23 mouse cellular contexts compared by ENCODE assay signal in the genomic region with DNA sequence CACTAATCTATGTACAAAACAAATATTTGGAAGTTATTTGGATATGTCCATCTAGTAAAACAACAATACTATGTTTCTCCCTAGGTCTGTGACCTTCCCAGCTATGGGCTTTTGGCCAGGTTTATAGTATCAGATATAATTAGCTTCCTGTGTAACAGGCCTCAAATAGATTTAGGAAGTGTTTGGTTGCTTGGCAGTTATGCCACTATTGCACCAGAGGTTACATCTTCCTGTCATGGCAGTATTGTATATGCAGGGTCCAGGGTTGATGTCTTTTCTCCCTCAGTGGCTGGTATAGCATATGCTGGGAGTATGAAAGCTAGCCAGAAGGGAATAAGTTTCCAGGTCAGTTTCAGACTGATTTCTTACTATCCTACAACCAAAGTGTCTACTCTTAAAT. TPM values are rescaled to one million over a fixed set of nuclear protein-coding genes. Genes with fewer than 3 reads are reported as not detected.
DNase-seq lines count a peak whose midpoint lies in the region; ATAC-seq lines count a peak whose summit lies in the region.
"Had no signal": no experiment of that assay in that cellular context is flagged by ENCODE, and none has a peak within 500 bp of the region (broad histone marks: within the 10 kb centered on the region; RNA-seq: fewer than 3 reads in every experiment).

No protein-coding gene starts in this region.

- peak; percentile 58 for ATAC-seq in granulocyte monocyte progenitor cell, adult 5-6 weeks (replicated peaks; ENCODE audit: poor library complexity, severe bottlenecking)
- peak; percentile 57 for ATAC-seq in megakaryocyte progenitor cell, adult 5-6 weeks (replicated peaks; ENCODE audit: poor library complexity)
- ATAC-seq in intestine, embryonic 16.5 days, result no peak
- ATAC-seq: activated CD4-positive, CD25-positive, alpha-beta regulatory T cell, adult 4 months; CD4-positive, CD25-positive, alpha-beta regulatory T cell, adult 4 months; forebrain, embryonic 13.5 days; forebrain, embryonic 15.5 days; forebrain, postnatal 0 days; Patski had no signal

- no peaks in the 10 kb centered on the region for H3K9me3 ChIP-seq in intestine, embryonic 16.5 days (ENCODE audit: control insufficient read depth, low read length)
- H3K9me3 ChIP-seq: embryonic facial prominence, embryonic 10.5 days; embryonic facial prominence, embryonic 12.5 days; forebrain, embryonic 13.5 days; forebrain, embryonic 15.5 days; G1E had no signal

- no peak overlapping the region for H3K4me3 ChIP-seq in intestine, embryonic 16.5 days (ENCODE audit: low read length)
- H3K4me3 ChIP-seq: embryonic facial prominence, embryonic 10.5 days; embryonic facial prominence, embryonic 12.5 days; forebrain, embryonic 13.5 days; forebrain, embryonic 15.5 days had no signal

- no peaks in the 10 kb centered on the region for H3K36me3 ChIP-seq in intestine, embryonic 16.5 days (ENCODE audit: control insufficient read depth, insufficient read depth, low read length)

- H3K27me3 ChIP-seq in intestine, embryonic 16.5 days (replicated peaks; ENCODE audit: control insufficient read depth, insufficient read depth, low read length), result no peaks in the 10 kb centered on the region
- H3K27me3 ChIP-seq: CH12.LX; embryonic facial prominence, embryonic 12.5 days; forebrain, embryonic 13.5 days; forebrain, embryonic 15.5 days; Patski had no signal

- no peaks in the 10 kb centered on the region for H3K4me1 ChIP-seq in intestine, embryonic 16.5 days (ENCODE audit: control insufficient read depth, insufficient read depth, low read length)
- H3K4me1 ChIP-seq: embryonic facial prominence, embryonic 10.5 days; embryonic facial prominence, embryonic 12.5 days; forebrain, embryonic 13.5 days; forebrain, embryonic 15.5 days had no signal

- no peak overlapping the region for H3K4me2 ChIP-seq in intestine, embryonic 16.5 days (ENCODE audit: low read depth, low read length)
- H3K4me2 ChIP-seq: embryonic facial prominence, embryonic 12.5 days; forebrain, embryonic 13.5 days; forebrain, embryonic 15.5 days had no signal

- H3K9ac ChIP-seq in intestine, embryonic 16.5 days (ENCODE audit: low read depth, low read length), result no peak overlapping the region
- H3K9ac ChIP-seq: embryonic facial prominence, embryonic 12.5 days; forebrain, embryonic 13.5 days; forebrain, embryonic 15.5 days; forebrain, postnatal 0 days had no signal

- H3K27ac ChIP-seq in intestine, embryonic 16.5 days (ENCODE audit: low read length), result no peak overlapping the region
- H3K27ac ChIP-seq: embryonic facial prominence, embryonic 10.5 days; embryonic facial prominence, embryonic 12.5 days; forebrain, embryonic 13.5 days; forebrain, embryonic 15.5 days had no signal

- no peak for DNase-seq in lung, postnatal 36 days
- no peak for DNase-seq in right cerebral cortex, postnatal 14 days
- DNase-seq: adrenal gland, adult 8-10 months; adrenal gland, postnatal 25 days; B cell, adult 2 months; cerebellum, adult 11-12 months; cerebellum, adult 2 months; cerebellum, adult 9-10 months; cerebellum, postnatal 10 days; cerebellum, postnatal 25 days; forebrain, postnatal 0 days had no signal

RNA-seq across cellular contexts. Expression of a gene that starts 34.3 kb away (rescaled TPM):
- total RNA-seq in granulocyte monocyte progenitor cell, adult 5-6 weeks (2014; fragmentation: Nextera tagmentation), result 15.9 and 34.7 TPM in 2 replicates
- 22.6 and 40.2 TPM in 2 replicates for total RNA-seq in granulocyte monocyte progenitor cell, adult 5-6 weeks (2017)
- total RNA-seq in megakaryocyte progenitor cell, adult 5-6 weeks (2015), result 18.2 and 18.5 TPM in 2 replicates
- total RNA-seq in megakaryocyte progenitor cell, adult 5-6 weeks (2017), result 21.1 and 32.2 TPM in 2 replicates
- 28.9 and 32.5 TPM in 2 replicates for polyA plus RNA-seq in intestine, embryonic 16.5 days (2015; fragmentation: Nextera tagmentation; extraction: Ambion mirVana)

RNA-seq across cellular contexts. Expression of a gene that starts 53.6 kb away (rescaled TPM):
- total RNA-seq in granulocyte monocyte progenitor cell, adult 5-6 weeks (2014; fragmentation: Nextera tagmentation), result 5.7 and 8.8 TPM in 2 replicates
- total RNA-seq in granulocyte monocyte progenitor cell, adult 5-6 weeks (2017), result 9.4 and 11.9 TPM in 2 replicates
- total RNA-seq in megakaryocyte progenitor cell, adult 5-6 weeks (2015), result 12.6 and 13.3 TPM in 2 replicates
- total RNA-seq in megakaryocyte progenitor cell, adult 5-6 weeks (2017), result 8.6 and 12.6 TPM in 2 replicates
- 5.9 and 7.8 TPM in 2 replicates for polyA plus RNA-seq in intestine, embryonic 16.5 days (2015; fragmentation: Nextera tagmentation; extraction: Ambion mirVana)

RNA-seq across cellular contexts. Expression of a gene that starts 53.9 kb away (rescaled TPM):
- 69.8 and 71.5 TPM in 2 replicates for total RNA-seq in granulocyte monocyte progenitor cell, adult 5-6 weeks (2014; fragmentation: Nextera tagmentation)
- total RNA-seq in granulocyte monocyte progenitor cell, adult 5-6 weeks (2017), result 91.9 and 108 TPM in 2 replicates
- 73.7 and 86.4 TPM in 2 replicates for total RNA-seq in megakaryocyte progenitor cell, adult 5-6 weeks (2015)
- total RNA-seq in megakaryocyte progenitor cell, adult 5-6 weeks (2017), result 88.8 and 105 TPM in 2 replicates
- polyA plus RNA-seq in intestine, embryonic 16.5 days (2015; fragmentation: Nextera tagmentation; extraction: Ambion mirVana), result 58.7 and 59.2 TPM in 2 replicates
